Mouse (Mus musculus) embryo, embryonic 10.5 days (tissue): ENCODE measurements around the gene Gm2115.

Source experiments
- DNase-seq: peaks from one replicate; pipeline ENCODE4 v3.0.0-alpha.2; 2015; ENCODE audit warnings: low spot score

Gm2115 gene

DNA sequence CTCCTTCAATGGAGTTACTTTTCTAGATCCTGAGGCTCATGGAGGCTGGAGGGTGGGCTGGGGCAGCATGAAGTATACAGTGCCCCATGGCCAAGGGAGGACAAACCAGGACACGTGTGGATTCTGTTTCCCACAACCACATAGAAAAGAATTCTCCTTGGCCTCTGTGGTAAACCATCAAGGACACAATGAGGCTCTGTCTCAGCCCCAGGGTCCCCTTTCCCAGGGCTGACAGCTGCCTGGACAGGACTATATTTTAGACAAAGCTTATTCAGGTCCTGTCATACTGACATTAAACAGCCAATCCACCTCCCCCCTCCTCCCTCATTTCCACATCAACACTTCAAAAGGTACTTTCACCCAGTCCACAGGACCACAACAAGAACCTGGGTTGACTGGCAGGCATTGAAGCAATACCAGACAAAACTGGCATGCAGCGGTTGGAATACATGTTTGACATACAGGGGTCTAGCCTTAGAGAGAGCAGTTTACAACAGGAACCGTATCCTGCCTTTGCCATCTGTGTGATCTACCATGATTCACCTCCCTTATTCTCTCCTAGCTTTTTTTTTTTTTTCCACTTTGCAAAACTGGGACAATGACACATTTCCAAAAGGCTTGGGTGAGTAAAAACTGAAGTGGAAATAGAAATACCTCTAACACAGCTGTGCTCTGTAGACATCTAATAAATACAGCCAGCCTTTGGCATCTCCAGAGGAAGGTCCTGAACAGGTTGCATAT, 57.8 kb downstream of the Gm2115 start:
- DNase-seq, result no peak

GRCm38 (mm10) chr7:84587101-84587783, 58.5 kb downstream of the Gm2115 start:
- no peak for DNase-seq

DNA sequence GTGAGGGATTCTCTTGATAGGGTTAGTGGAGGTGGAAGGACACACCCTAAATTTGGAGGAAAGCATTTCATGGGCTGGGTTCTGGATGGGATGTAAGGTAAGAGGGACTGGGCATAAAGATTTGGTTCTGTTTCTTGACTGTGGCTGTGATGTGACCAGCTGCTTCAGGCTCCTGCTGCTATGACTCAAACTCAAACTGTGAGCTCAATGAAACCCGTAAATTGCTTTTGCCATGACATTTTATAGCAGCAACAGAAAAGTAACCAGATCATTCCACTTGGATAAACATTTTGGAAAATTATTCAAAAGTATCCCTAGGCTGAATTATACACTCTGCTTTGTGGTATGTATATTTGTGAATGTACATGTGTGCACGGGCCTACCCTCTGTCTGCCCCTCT, 61.9 kb downstream of the Gm2115 start:
- no peak for DNase-seq

GRCm38 (mm10) chr7:84591347-84591746, 62.6 kb downstream of the Gm2115 start:
- no peak for DNase-seq

DNA sequence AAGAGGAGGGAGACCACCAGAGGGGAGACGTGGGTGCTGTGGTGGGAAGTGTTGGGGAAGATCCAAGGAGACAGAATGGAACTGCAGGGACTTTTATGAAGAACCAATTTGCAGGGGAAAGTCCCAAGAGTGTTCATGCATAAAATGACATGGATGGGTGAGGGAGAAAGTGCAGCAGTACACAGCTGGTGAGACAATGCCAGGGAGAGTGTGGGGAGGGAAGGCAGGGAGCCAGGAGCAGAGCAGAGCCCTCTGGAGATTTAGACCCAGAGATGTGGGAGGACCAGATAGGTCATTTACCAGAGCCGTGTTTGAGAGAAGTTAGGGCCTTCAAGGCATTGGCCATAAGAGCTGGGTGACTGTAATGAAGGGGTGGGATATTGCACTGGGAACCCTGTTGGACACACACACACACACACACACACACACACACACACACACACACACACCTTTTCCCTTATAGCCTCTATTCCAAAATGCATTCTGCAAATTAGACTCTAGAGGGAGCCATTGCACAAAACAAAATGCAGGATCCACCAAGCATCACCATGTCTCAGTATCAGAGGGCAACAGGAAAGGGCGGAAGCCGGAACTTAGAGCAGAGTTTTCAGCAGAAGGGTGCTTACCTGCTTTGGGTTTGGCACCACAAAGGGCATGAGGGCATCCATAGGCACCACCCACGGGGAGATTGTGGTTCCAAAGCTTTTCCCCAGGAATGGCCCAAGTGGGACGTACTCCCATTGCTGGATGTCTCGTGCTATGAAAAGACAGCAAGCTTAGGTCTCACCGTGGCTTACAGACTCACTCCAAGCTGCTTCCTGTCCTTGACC, 65.5 kb downstream of the Gm2115 start:
- peak; percentile 85 for DNase-seq

GRCm38 (mm10) chr7:84594917-84595303, 66.2 kb downstream of the Gm2115 start:
- DNase-seq, result no peak

- no peak for DNase-seq
Observed at GRCm38 (mm10) chr7:84596002-84596401, 67.2 kb downstream of the Gm2115 start.

GRCm38 (mm10) chr7:84596633-84597032, 67.9 kb downstream of the Gm2115 start:
- no peak for DNase-seq

GRCm38 (mm10) chr7:84600631-84601030, 71.9 kb downstream of the Gm2115 start:
- DNase-seq, result no peak

GRCm38 (mm10) chr7:84601331-84601730, 72.6 kb downstream of the Gm2115 start:
- no peak for DNase-seq

DNA sequence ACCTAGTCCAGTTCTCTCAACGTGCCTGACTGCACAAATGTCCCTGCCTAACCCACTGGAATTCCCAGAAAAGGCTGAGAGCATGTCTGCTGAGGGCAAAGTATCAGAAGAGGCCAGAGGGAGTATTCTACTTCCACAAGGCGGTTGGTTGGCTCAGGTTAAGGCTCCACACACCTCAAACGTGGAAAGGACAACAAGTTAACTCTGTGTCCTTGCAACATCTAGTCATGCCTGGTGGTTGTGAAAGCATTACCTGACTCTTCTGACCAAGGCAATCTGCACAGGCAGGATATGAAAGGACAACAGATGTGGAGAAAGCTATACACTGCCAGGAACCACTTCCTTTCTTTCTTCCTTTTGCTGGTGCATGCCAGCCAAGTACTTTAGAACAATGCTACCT, 75.7 kb downstream of the Gm2115 start:
- DNase-seq, result no peak

DNA sequence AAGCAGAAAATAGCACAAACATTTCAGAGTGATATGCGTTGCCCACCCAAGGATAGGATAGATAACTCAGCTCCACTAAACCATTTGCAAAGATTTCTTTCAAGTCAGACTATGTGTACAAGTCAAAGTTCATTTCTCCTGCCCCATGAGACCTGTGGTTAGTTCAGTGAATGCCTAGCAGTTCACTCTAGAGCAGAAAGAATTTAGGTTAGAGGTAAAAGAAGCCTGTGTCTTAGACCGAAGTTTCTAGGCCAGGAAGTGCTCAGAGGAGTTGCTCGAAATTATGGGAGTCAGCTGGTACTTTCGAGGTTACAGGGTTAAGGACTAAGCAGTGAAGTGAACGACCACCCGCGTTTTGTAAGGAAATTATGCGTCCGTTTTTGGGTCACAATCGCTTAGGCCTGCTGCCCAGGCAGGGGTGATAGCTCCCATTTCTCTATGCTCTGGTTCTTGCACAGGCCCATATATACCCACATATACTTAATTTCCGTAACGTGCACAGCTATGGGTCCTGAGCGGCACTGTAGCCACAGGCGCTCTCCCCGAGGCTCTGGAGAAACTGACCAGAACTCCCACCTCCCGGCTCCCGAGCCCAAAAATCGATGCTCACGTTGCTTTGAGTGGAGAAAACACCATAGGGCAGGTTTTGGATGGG, 76.4 kb downstream of the Gm2115 start:
- DNase-seq, result no peak

- peak; percentile 38 for DNase-seq
Observed at GRCm38 (mm10) chr7:84605704-84606292, 77.0 kb downstream of the Gm2115 start.

- peak; percentile 71 for DNase-seq
Observed at GRCm38 (mm10) chr7:84606293-84606749, 77.6 kb downstream of the Gm2115 start, which contains the start of gene Fah. Fah (minus strand) TSS chr7:84606722.

DNA sequence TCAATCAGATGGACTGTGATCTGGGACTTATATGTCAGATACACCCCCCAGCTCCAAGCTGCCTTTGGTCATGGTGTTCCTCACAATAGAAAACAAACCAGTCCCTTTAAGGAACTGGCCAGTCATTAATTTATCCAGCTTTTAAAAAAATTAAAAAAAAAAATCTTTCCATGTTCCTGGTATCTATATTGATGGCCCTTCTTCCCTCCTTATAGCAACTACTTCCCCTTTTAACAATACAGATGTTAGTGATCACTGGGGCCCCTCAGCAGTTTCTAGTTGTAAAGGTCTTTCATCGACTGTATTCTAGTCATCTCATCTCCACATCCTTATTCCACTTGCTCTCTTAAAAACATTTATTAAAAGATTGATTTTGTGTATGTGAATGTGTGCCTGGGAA, 82.9 kb downstream of the Gm2115 start:
- no peak for DNase-seq

- no peak for DNase-seq
Observed at GRCm38 (mm10) chr7:84612445-84612844, 83.7 kb downstream of the Gm2115 start.

DNA sequence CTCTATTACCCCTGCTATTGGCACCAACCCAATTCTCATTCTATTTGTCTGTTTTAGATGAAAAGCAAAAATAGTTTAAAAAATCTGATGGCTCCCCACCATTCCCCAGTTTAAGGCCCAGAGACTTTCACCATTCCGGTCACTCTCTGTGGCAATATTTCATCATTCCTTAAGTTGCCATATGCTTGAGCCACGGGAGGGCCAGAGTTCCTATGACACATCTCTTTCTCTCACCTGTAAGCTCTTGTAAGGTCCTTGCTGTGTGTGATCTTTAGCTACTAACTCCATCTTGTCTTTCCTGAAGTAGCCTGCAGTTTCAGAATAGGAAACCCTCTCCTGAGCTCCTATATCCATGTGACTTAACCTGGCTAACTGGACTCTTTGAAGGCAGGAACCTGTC, 90.2 kb downstream of the Gm2115 start:
- no peak for DNase-seq

- DNase-seq, result no peak
Observed at GRCm38 (mm10) chr7:84620956-84621355, 92.2 kb downstream of the Gm2115 start.

DNA sequence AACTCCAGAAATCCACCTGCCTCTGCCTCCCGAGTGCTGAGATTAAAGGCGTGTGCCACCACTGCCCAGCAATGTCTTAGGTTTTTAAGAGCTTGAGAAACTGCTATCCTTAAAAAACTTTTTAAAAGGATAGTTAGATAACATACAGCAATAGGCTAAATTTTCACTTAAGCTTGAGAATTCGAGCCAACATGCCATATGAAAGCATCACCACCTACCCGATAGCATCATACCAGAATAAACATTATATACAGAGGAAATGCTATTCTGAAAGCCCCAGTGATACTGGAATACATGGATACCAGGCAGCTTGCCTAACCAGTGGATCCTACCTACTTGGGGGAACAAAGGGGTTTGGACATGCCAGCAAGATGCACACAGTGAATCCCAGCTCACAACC, 95.0 kb downstream of the Gm2115 start:
- no peak for DNase-seq

DNA sequence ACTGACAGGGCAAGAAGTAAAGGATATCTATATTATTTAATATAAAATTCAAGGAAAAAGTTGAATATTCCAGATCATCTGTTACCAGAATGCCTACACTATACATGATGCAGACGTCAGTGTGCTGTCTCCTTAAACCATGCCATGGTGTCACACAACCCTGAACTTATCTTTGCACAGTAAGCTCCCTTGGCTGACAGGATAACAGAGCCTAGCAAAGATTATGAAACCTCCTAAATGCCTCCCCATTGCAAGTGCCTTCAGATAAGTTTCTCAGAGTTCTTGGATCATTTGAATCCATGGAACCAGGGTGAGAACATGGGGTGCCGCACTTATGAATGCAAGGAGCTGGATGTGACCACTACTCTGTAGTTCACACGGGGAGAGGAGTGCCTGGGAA, 103.1 kb downstream of the Gm2115 start:
- no peak for DNase-seq
